Mouse (Mus musculus) urinary bladder, postnatal 0 days (tissue): Measurements from ENCODE around the gene Stx18. TPM values are rescaled to one million over a fixed set of nuclear protein-coding genes. Genes with fewer than 3 reads are reported as not detected.

Experiments
- polyA plus RNA-seq: library from polyadenylated mRNA; unstranded; fragments of >200 nt; fragmentation: Nextera tagmentation; extraction: Ambion mirVana; gene quantifications from 2 replicates; pipeline ENCODE4 v1.2.1, GENCODE M21; 2015

Stx18 gene
- polyA plus RNA-seq, result 23.8 TPM in 2 replicates

GRCm38 (mm10) chr5:38038710-38039592, at the start of gene Stx18:
Gene Stx18 (plus strand): TSS chr5:38038742.

DNA sequence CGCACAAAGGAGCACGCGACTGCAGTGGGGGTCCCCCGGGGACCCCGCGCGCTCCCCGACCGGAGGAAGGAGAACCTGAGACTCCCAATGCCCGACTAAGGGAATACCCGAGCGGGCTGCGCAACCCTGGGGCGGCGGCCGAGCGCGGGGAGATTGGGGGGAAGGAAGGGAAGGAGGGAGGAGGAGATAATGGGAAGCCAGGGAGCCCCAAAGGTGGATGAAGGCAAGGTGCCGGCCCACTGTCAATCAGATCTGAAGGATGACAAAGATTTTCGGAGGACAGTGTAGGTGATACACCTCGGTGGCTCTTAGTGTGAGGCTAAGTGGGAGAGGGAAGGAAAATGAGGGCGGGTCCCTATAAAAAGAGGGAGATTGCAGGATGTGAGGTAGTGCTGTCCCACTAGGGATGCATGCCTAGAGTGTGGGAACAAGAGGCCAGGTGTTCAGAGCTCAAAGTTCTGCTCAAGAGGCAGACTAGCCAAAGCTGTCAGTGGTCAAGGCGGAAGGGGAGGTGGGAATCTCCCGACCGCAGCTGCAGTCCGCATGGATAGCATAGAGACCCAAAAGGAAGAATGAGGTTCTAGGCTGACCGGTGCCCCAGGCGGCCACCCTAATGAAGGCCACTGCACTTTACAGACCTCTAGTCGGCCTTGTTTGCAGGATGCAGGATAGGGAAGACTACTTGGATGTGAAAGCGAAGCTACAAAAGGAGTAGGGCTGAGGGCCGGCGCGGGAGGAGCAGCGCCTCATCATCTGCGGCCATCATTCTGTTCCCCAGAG, 121.3 kb downstream of the Stx18 start, which contains the start of gene Nsg1:
Gene Nsg1 (minus strand): TSS at position 274 of the 780 bp plus-strand sequence.

Other genes with a start within 250 kb of the Stx18 start
- 1.2 TPM in 2 replicates for gene Msx1, start 214.2 kb upstream of the Stx18 start, polyA plus RNA-seq
- gene Nsg1, start 121.2 kb downstream of the Stx18 start, polyA plus RNA-seq, result 13.7 and 20.2 TPM in 2 replicates
- gene Zbtb49, start 181.7 kb downstream of the Stx18 start, polyA plus RNA-seq, result 4.4 and 5.7 TPM in 2 replicates
- 48.9 and 55.9 TPM in 2 replicates for gene Lyar, start 181.7 kb downstream of the Stx18 start, polyA plus RNA-seq
- gene Tmem128, start 221.4 kb downstream of the Stx18 start, polyA plus RNA-seq, result 74.2 and 75.2 TPM in 2 replicates
- gene Otop1, start 237.2 kb downstream of the Stx18 start, polyA plus RNA-seq, result not detected in 2 replicates